Mouse (Mus musculus) layer of hippocampus, postnatal 36 days (tissue): ENCODE data around the gene Fgfr2. TPM values are rescaled to one million over a fixed set of nuclear protein-coding genes. Genes with fewer than 3 reads are reported as not detected.
A peak's percentile ranks its signal among the peaks of the same experiment; 100 is the strongest.

Source experiments
- DNase-seq, 2 experiments: peaks; one replicate each; pipeline ENCODE4 v3.0.0; 2022
- total RNA-seq, 2 experiments: library from RNA; stranded (reverse); gene quantifications; 2 replicates each; pipeline ENCODE4 v1.2.3; 2021

Gene Fgfr2
- total RNA-seq, 2 experiments from 2014 or later = 45.4 to 47.9 TPM

GRCm38 (mm10) chr7:131656017-131656416 lies 1467.1 kb downstream of the Fgfr2 start:
- no peak for DNase-seq

GRCm38 (mm10) chr7:131653416-131653815 lies 1469.7 kb downstream of the Fgfr2 start:
- no peak for DNase-seq

- no peak for DNase-seq
These were observed 1471.0 kb downstream of the Fgfr2 start for GRCm38 (mm10) chr7:131651921-131652694.

- DNase-seq = no peak
These were observed 1472.9 kb downstream of the Fgfr2 start for GRCm38 (mm10) chr7:131650277-131650676.

- no peak for DNase-seq
These were observed 1474.9 kb downstream of the Fgfr2 start for GRCm38 (mm10) chr7:131648276-131648675.

- no peak for DNase-seq
These were observed 1475.6 kb downstream of the Fgfr2 start for GRCm38 (mm10) chr7:131647583-131647982.

- DNase-seq = no peak
These were observed 1478.6 kb downstream of the Fgfr2 start for GRCm38 (mm10) chr7:131644586-131644985.

- no peak for DNase-seq
These were observed 1479.1 kb downstream of the Fgfr2 start for GRCm38 (mm10) chr7:131644051-131644450.

- no peak for DNase-seq
These were observed 1479.8 kb downstream of the Fgfr2 start for GRCm38 (mm10) chr7:131643341-131643840.

- DNase-seq = no peak
These were observed 1493.6 kb downstream of the Fgfr2 start for GRCm38 (mm10) chr7:131629562-131629961.

- peak; percentile 71 to 78 for DNase-seq
These were observed 1494.2 kb downstream of the Fgfr2 start for GRCm38 (mm10) chr7:131628846-131629391.

GRCm38 (mm10) chr7:131628356-131628755 lies 1494.8 kb downstream of the Fgfr2 start:
- peak; percentile 12 to 23 for DNase-seq

- DNase-seq = no peak
These were observed 1513.5 kb downstream of the Fgfr2 start for GRCm38 (mm10) chr7:131609677-131610076.

GRCm38 (mm10) chr7:131608049-131608448 lies 1515.1 kb downstream of the Fgfr2 start:
- no peak for DNase-seq

GRCm38 (mm10) chr7:131605481-131605880 lies 1517.7 kb downstream of the Fgfr2 start:
- no peak for DNase-seq

- DNase-seq = no peak
These were observed 1518.2 kb downstream of the Fgfr2 start for GRCm38 (mm10) chr7:131604946-131605345.

GRCm38 (mm10) chr7:131603186-131603585 lies 1520.0 kb downstream of the Fgfr2 start:
- no peak for DNase-seq

GRCm38 (mm10) chr7:131602106-131602505 lies 1521.0 kb downstream of the Fgfr2 start:
- no peak for DNase-seq

GRCm38 (mm10) chr7:131598483-131598824 lies 1524.7 kb downstream of the Fgfr2 start:
- DNase-seq = peak; percentile 23 to 42

- DNase-seq = peak; percentile 10 to 12
These were observed 1525.2 kb downstream of the Fgfr2 start for GRCm38 (mm10) chr7:131597779-131598482.

- no peak for DNase-seq
These were observed 1537.6 kb downstream of the Fgfr2 start for GRCm38 (mm10) chr7:131585551-131585950.

- DNase-seq = no peak
These were observed 1541.0 kb downstream of the Fgfr2 start for GRCm38 (mm10) chr7:131582178-131582577.

GRCm38 (mm10) chr7:131575246-131575645 lies 1547.9 kb downstream of the Fgfr2 start:
- DNase-seq = no peak

GRCm38 (mm10) chr7:131560697-131561042 lies 1562.5 kb downstream of the Fgfr2 start:
- no peak for DNase-seq
